Mouse (Mus musculus): ENCODE results near the gene Mst1. TPM values are rescaled to one million over a fixed set of nuclear protein-coding genes. Genes with fewer than 3 reads are reported as not detected.

The Mst1 gene
- polyA plus RNA-seq, 1 experiment: 0.65 TPM

DNA sequence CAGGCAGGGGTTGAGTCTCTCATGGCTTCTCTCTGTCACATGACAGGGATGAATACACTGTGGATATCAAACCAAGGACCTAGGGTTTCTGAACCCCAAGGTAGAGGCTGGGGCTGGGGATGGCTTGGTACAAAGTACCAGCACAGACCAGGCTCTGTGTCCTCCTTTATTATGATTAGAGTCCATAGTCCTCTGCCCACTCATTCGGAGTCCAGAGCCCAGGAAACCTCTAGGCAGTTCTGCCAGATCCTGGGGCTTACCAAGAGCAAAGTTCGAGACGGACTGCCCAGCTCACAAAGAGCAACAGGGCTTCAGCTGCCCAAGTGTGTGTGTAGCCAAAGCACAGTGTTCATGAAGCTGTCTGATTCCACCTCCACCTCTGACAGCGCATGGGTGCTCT lies 5.0 kb downstream of the Mst1 start:
- TF ChIP-seq MYOD1 (IDR thresholded peaks at IDR 0.05; ENCODE audit: control insufficient read depth in 1 of 3, insufficient read length in 2 of 3, low read depth in 2 of 3): no peak
- no peak for TF ChIP-seq TCF12 (IDR thresholded peaks at IDR 0.05; ENCODE audit: insufficient read depth, poor library complexity, severe bottlenecking)
- TF ChIP-seq TCF3 (IDR thresholded peaks at IDR 0.05; ENCODE audit: insufficient read length, low read depth): no peak
- no peak for TF ChIP-seq SRF (IDR thresholded peaks at IDR 0.05; ENCODE audit: control insufficient read depth, insufficient read length, low read depth)
- no peak for TF ChIP-seq MYOG (IDR thresholded peaks at IDR 0.05; ENCODE audit: control insufficient read depth in 1 of 3, insufficient read depth in 1 of 3, insufficient read length in 2 of 3, low read depth in 2 of 3)
- no peak for TF ChIP-seq CEBPB (IDR thresholded peaks at IDR 0.05; ENCODE audit: insufficient read depth, poor library complexity, severe bottlenecking)
- no peak for TF ChIP-seq E2F4 (IDR thresholded peaks at IDR 0.05; ENCODE audit: insufficient read depth)
- TF ChIP-seq POLR2A (IDR thresholded peaks at IDR 0.05; ENCODE audit: insufficient read length, low read depth): no peak
- Histone ChIP-seq H3K36me3 (ENCODE audit: control insufficient read depth, insufficient read depth) (peaks cover 5% of the 10 kb centered on the region), H3K27me3 (ENCODE audit: control insufficient read depth, insufficient read depth, insufficient read length) (no peaks in the 10 kb centered on the region), H3K79me2 (ENCODE audit: control insufficient read depth, insufficient read depth) (no peaks in the 10 kb centered on the region), H3K4me2 (ENCODE audit: low read depth) (no peak overlapping the region), H3K4me3 (no peak overlapping the region), H3ac (ENCODE audit: control insufficient read depth, insufficient read length) (no peak overlapping the region)

DNA sequence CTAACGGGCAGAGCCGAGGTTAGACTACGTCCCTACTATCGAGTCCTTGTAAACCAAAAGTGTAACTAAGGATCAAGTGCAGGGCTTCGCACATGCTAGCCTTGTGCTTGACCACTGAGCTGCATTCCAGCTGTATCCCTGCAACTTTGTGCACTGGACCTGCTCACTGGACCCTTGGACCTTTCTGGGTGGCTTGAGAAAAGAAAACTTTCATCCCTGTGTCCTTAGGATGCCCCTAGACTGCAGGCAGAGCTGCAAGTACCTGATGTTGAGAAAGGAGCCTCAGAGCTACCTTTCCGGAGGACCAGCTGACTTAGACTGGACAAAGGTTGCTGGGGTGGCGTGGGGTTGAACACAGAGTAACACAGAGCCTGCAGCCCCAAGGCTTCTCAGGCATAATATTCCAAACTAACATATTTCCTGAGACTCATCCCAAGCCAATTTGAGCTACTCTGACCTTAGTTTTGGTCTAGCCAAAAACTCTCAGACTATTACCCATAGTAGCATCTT lies 10.4 kb downstream of the Mst1 start:
- H3K4me2 ChIP-seq (ENCODE audit: low read depth): no peak overlapping the region
- H3ac ChIP-seq (ENCODE audit: control insufficient read depth, insufficient read length): no peak overlapping the region
- peaks cover 5% of the 10 kb centered on the region for H3K36me3 ChIP-seq (ENCODE audit: control insufficient read depth, insufficient read depth)
- TF ChIP-seq E2F4 (IDR thresholded peaks at IDR 0.05; ENCODE audit: insufficient read depth): no peak
- TF ChIP-seq POLR2A (IDR thresholded peaks at IDR 0.05; ENCODE audit: insufficient read length, low read depth): no peak
- no peak for TF ChIP-seq REST (IDR thresholded peaks at IDR 0.05; ENCODE audit: insufficient read depth, insufficient read length)
- no peak for TF ChIP-seq POLR2AphosphoS2 (IDR thresholded peaks at IDR 0.05; ENCODE audit: insufficient read length, low read depth)
- TF ChIP-seq TCF12 (IDR thresholded peaks at IDR 0.05; ENCODE audit: insufficient read depth, poor library complexity, severe bottlenecking): no peak
- no peak for TF ChIP-seq SRF (IDR thresholded peaks at IDR 0.05; ENCODE audit: control insufficient read depth, insufficient read length, low read depth)
- no peak for TF ChIP-seq MYOG (IDR thresholded peaks at IDR 0.05; ENCODE audit: control insufficient read depth in 1 of 3, insufficient read depth in 1 of 3, insufficient read length in 2 of 3, low read depth in 2 of 3)
- TF ChIP-seq TCF3 (IDR thresholded peaks at IDR 0.05; ENCODE audit: insufficient read length, low read depth): no peak
- no peak for TF ChIP-seq MYOD1 (IDR thresholded peaks at IDR 0.05; ENCODE audit: control insufficient read depth in 1 of 3, insufficient read length in 2 of 3, low read depth in 2 of 3)
- TF ChIP-seq CEBPB (IDR thresholded peaks at IDR 0.05; ENCODE audit: insufficient read depth, poor library complexity, severe bottlenecking): no peak
- TF ChIP-seq USF1 (IDR thresholded peaks at IDR 0.05; ENCODE audit: low read depth): no peak
- TF ChIP-seq MAX (IDR thresholded peaks at IDR 0.05; ENCODE audit: low read depth): no peak
- no peaks in the 10 kb centered on the region for H3K27me3 ChIP-seq (ENCODE audit: control insufficient read depth, insufficient read depth, insufficient read length)
- no peak overlapping the region for H3K4me3 ChIP-seq
- no peaks in the 10 kb centered on the region for H3K79me2 ChIP-seq (ENCODE audit: control insufficient read depth, insufficient read depth)

DNA sequence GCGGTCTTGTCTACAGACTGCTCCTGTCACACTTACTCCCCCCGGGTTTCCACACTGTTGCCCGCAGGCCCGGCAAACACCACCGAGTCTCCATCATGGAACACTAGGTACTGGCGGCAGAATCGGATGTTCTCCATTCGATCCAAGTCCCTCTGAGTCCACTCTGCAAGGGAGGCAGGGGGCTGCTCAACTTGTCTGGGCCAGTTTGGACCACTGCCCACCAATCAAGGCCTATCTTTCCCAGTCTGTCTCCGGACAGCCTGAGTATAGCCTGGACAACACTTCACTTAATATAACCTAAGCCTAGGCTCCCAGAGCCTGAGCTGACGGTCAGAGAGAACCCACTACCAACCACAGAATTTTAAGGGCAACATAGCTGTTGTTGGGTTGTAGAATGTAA lies 13.3 kb downstream of the Mst1 start:
- H3K36me3 ChIP-seq (ENCODE audit: control insufficient read depth, insufficient read depth): no peaks in the 10 kb centered on the region
- no peaks in the 10 kb centered on the region for H3K79me2 ChIP-seq (ENCODE audit: control insufficient read depth, insufficient read depth)
- TF ChIP-seq POLR2A (IDR thresholded peaks at IDR 0.05; ENCODE audit: insufficient read length, low read depth) (no peak), MYOG (IDR thresholded peaks at IDR 0.05; ENCODE audit: control insufficient read depth in 1 of 3, insufficient read depth in 1 of 3, insufficient read length in 2 of 3, low read depth in 2 of 3) (no peak), E2F4 (IDR thresholded peaks at IDR 0.05; ENCODE audit: insufficient read depth) (no peak), REST (IDR thresholded peaks at IDR 0.05; ENCODE audit: insufficient read depth, insufficient read length) (no peak), MYOD1 (IDR thresholded peaks at IDR 0.05; ENCODE audit: control insufficient read depth in 1 of 3, insufficient read length in 2 of 3, low read depth in 2 of 3) (no peak), MAX (IDR thresholded peaks at IDR 0.05; ENCODE audit: low read depth) (no peak), USF1 (IDR thresholded peaks at IDR 0.05; ENCODE audit: low read depth) (no peak), POLR2AphosphoS2 (IDR thresholded peaks at IDR 0.05; ENCODE audit: insufficient read length, low read depth) (no peak), CEBPB (IDR thresholded peaks at IDR 0.05; ENCODE audit: insufficient read depth, poor library complexity, severe bottlenecking) (no peak), TCF12 (IDR thresholded peaks at IDR 0.05; ENCODE audit: insufficient read depth, poor library complexity, severe bottlenecking) (no peak), SRF (IDR thresholded peaks at IDR 0.05; ENCODE audit: control insufficient read depth, insufficient read length, low read depth) (no peak), TCF3 (IDR thresholded peaks at IDR 0.05; ENCODE audit: insufficient read length, low read depth) (no peak)
- peak overlapping the region; percentile 86 for H3K4me2 ChIP-seq (ENCODE audit: low read depth)
- H3ac ChIP-seq (ENCODE audit: control insufficient read depth, insufficient read length): peak overlapping the region; percentile 16
- peak overlapping the region; percentile 66 for H3K4me3 ChIP-seq
- no peaks in the 10 kb centered on the region for H3K27me3 ChIP-seq (ENCODE audit: control insufficient read depth, insufficient read depth, insufficient read length)

DNA sequence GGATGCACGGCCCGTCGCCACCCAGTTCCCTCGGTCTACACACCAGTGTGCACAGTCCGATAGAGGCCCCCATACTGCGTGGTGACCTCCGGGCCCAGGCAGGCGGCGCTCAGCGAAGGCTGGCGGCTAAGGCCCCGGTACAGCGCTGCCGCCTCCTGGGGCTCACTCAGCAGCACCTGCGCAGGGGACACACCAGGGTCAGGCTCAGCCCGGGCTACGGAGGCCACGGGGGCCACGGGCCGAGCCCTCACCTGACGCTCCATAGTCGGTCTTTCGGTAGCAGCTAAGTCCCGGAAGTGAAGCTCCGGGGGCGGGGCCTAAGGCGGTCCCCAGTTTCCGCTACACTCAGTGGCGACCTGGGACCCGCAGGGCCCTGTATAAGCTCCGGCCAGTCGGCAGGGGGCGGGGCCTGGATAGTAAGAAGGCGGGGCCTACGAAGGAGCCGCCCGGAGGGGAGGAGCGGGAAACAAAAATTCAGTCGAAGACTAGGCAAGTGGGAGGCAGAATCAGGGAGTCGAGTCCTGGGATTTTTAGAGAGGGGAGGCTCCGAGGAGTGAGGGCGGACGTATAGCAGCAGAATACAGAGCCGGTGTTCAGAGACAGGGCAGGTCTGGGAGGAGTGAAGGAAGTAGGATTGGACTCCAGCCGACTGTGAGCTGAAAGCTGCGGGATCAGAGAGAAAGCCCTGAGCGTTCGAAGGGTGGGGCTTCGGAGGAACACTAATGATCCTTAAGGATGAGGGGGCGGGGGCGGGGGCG lies 14.1 kb downstream of the Mst1 start, which contains the start of gene Apeh:
Gene Apeh, minus strand, starts transcription at position 423 of the 758 bp plus-strand sequence.
- peak within 1 kb of the TSS; percentile 66 for H3K4me3 ChIP-seq
- peak within 1 kb of the TSS; percentile 16 for H3ac ChIP-seq (ENCODE audit: control insufficient read depth, insufficient read length)
- no peaks in the 10 kb centered on the region for H3K27me3 ChIP-seq (ENCODE audit: control insufficient read depth, insufficient read depth, insufficient read length)
- H3K36me3 ChIP-seq (ENCODE audit: control insufficient read depth, insufficient read depth): no peaks in the 10 kb centered on the region
- TF ChIP-seq REST (IDR thresholded peaks at IDR 0.05; ENCODE audit: insufficient read depth, insufficient read length) (no peak), CEBPB (IDR thresholded peaks at IDR 0.05; ENCODE audit: insufficient read depth, poor library complexity, severe bottlenecking) (no peak), TCF3 (IDR thresholded peaks at IDR 0.05; ENCODE audit: insufficient read length, low read depth) (no peak), POLR2A (IDR thresholded peaks at IDR 0.05; ENCODE audit: insufficient read length, low read depth) (peak; percentile 69), POLR2AphosphoS2 (IDR thresholded peaks at IDR 0.05; ENCODE audit: insufficient read length, low read depth) (peak; percentile 39), MAX (IDR thresholded peaks at IDR 0.05; ENCODE audit: low read depth) (no peak), MYOD1 (IDR thresholded peaks at IDR 0.05; ENCODE audit: control insufficient read depth in 1 of 3, insufficient read length in 2 of 3, low read depth in 2 of 3) (no peak)
- H3K79me2 ChIP-seq (ENCODE audit: control insufficient read depth, insufficient read depth): no peaks in the 10 kb centered on the region
- peak within 1 kb of the TSS; percentile 100 for H3K4me2 ChIP-seq (ENCODE audit: low read depth)
